Mouse (Mus musculus) thymus, adult 2 months (tissue): ENCODE results near the gene Actn1. TPM values are rescaled to one million over a fixed set of nuclear protein-coding genes. Genes with fewer than 3 reads are reported as not detected.
"Not testable (repeated sequence)": the region's sequence is repeated elsewhere in the genome, so short reads cannot be mapped to it uniquely, and the experiment has no call there.

ENCODE experiments used
- DNase-seq: peaks from one replicate; pipeline ENCODE4 v3.0.0; 2021
- H3K27ac ChIP-seq: fragments of 200-500 bp; 2 replicates; pipeline ENCODE4 v1.5.1; 2012; ENCODE audit warnings: low read length, control low read depth; ENCODE audit not compliant: control insufficient read depth, insufficient read depth
- H3K27me3 ChIP-seq: fragments of 200-500 bp; 2 replicates; pipeline ENCODE4 v1.6.1; 2012; ENCODE audit warnings: mild to moderate bottlenecking, low read length, moderate library complexity, mixed read lengths; ENCODE audit not compliant: control insufficient read depth, insufficient read depth
- H3K36me3 ChIP-seq: fragments of 200-500 bp; 2 replicates; pipeline ENCODE4 v1.6.1; 2012; ENCODE audit warnings: mild to moderate bottlenecking, low read length, moderate library complexity; ENCODE audit not compliant: control insufficient read depth, insufficient read depth
- H3K4me1 ChIP-seq: fragments of 200-500 bp; replicated peaks from 2 replicates; pipeline ENCODE4 v1.6.1; 2012; ENCODE audit warnings: low read length; ENCODE audit not compliant: control insufficient read depth, insufficient read depth
- H3K4me3 ChIP-seq: fragments of 200-500 bp; 2 replicates; pipeline ENCODE4 v1.5.1; 2012; ENCODE audit warnings: mild to moderate bottlenecking, low read length, control low read depth, moderate library complexity; ENCODE audit not compliant: control insufficient read depth, insufficient read depth
- CTCF ChIP-seq: fragments of 200-500 bp; IDR thresholded peaks from 2 replicates; pipeline ENCODE4 v1.5.1; 2012; ENCODE audit warnings: mild to moderate bottlenecking, control low read depth, low read length, moderate library complexity, borderline replicate concordance; ENCODE audit not compliant: control insufficient read depth, poor library complexity, insufficient read depth; ENCODE audit errors: extremely low read depth
- POLR2A ChIP-seq: fragments of 200-500 bp; IDR thresholded peaks from 2 replicates; pipeline ENCODE4 v1.6.1; 2012; ENCODE audit warnings: mild to moderate bottlenecking, low read length, control low read depth, moderate library complexity; ENCODE audit not compliant: control insufficient read depth, poor library complexity, insufficient read depth; ENCODE audit errors: extremely low read depth
- WGBS: fragments of 180-500 bp; shearing (Covaris S2); methylation state at CpG from one replicate; pipeline ENCODE4 v1.1.7; 2018; 5-methylcytosine and 5-hydroxymethylcytosine counted together
- polyA plus RNA-seq: library from polyadenylated mRNA; depleted of rRNA; stranded (reverse); fragments of >200 nt; gene quantifications from 2 replicates; pipeline ENCODE4 v1.2.3, GENCODE M21; 2012

Gene Actn1
- polyA plus RNA-seq, 1 experiment, result 153 TPM

- Histone ChIP-seq H3K4me1 (peaks cover 10% of the 10 kb centered on the region), H3K4me3 (no peak overlapping the region), H3K27me3 (no peaks in the 10 kb centered on the region), H3K27ac (no peak overlapping the region), H3K36me3 (no peaks in the 10 kb centered on the region)
- TF ChIP-seq CTCF, result no peak
- no peak for TF ChIP-seq POLR2A
- 96% methylated on average over 4 of the region's 4 CpGs for WGBS
- DNase-seq, result no peak
Observed at GRCm38 (mm10) chr12:80290483-80290882, 30.3 kb upstream of the Actn1 start.

GRCm38 (mm10) chr12:80289722-80290121 is 29.6 kb upstream of the Actn1 start:
- WGBS, result 24% methylated on average over 3 of the region's 3 CpGs

GRCm38 (mm10) chr12:80285890-80286289 is 25.7 kb upstream of the Actn1 start:
- no peak for DNase-seq
- Histone ChIP-seq H3K27ac (no peak overlapping the region), H3K4me3 (no peak overlapping the region), H3K4me1 (peaks cover 13% of the 10 kb centered on the region), H3K36me3 (no peaks in the 10 kb centered on the region), H3K27me3 (no peaks in the 10 kb centered on the region)
- 38% methylated on average over 5 of the region's 5 CpGs for WGBS
- TF ChIP-seq CTCF (no peak), POLR2A (no peak)

More at GRCm38 (mm10) chr12:80289722-80290121, 29.6 kb upstream of the Actn1 start:
- H3K4me1 ChIP-seq, result peaks cover 10% of the 10 kb centered on the region
- DNase-seq, result no peak
- H3K27ac ChIP-seq, result no peak overlapping the region
- no peak for TF ChIP-seq POLR2A
- TF ChIP-seq CTCF, result no peak
- H3K4me3 ChIP-seq, result no peak overlapping the region
- H3K27me3 ChIP-seq, result no peaks in the 10 kb centered on the region
- no peaks in the 10 kb centered on the region for H3K36me3 ChIP-seq

DNA sequence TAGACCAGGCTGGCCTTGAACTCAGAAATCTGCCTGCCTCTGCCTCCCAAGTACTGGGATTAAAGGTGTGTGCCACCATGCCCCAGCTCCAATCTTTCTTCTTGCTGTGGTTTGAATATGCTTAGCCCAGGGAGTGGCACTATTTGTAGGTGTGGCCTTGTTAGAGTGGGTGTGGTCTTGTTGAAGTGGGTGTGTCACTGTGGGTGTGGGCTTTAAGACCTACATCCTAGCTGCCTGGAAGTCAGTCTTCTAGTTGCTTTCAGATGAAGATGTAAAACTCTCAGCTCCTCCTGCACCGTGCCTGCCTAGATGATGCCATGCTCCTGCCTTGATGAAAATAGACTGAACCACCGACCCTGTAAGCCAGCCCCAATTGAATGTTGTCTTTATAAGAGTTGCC is 24.1 kb upstream of the Actn1 start:
- H3K27me3 ChIP-seq, H3K27ac ChIP-seq, DNase-seq, H3K36me3 ChIP-seq, H3K4me3 ChIP-seq: not testable (repeated sequence)
- 91% methylated on average over 2 of the region's 2 CpGs for WGBS
- peaks cover 12% of the 10 kb centered on the region for H3K4me1 ChIP-seq

DNA sequence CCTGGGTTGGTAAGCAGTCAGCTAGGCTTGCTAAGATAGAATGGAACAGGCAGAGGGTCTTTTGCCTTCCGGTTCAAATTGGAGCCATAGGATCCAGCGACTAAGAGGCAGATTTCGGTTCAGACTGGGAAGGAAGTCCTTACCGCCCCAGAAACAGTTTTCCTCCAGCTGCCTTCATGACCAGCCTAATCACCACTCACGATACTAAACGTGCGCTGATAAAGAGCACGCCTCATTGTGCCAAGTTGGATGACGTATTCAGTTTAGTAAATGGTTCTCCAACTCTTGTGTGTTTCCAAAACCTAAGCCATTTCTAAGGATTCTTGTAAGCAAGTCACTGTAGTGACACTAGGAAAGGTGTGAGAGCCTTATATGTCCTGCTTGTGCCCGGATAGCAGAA is 18.7 kb upstream of the Actn1 start:
- H3K27ac ChIP-seq, result no peak overlapping the region
- TF ChIP-seq CTCF, result no peak
- no peak for TF ChIP-seq POLR2A
- H3K27me3 ChIP-seq, result no peaks in the 10 kb centered on the region
- no peak for DNase-seq
- no peak overlapping the region for H3K4me3 ChIP-seq
- peaks cover 25% of the 10 kb centered on the region for H3K4me1 ChIP-seq
- H3K36me3 ChIP-seq, result no peaks in the 10 kb centered on the region
- WGBS, result 94% methylated on average over 10 of the region's 10 CpGs

- no peak overlapping the region for H3K27ac ChIP-seq
- no peaks in the 10 kb centered on the region for H3K27me3 ChIP-seq
- 88% methylated on average over 8 of the region's 8 CpGs for WGBS
- TF ChIP-seq CTCF (no peak), POLR2A (no peak)
- H3K4me3 ChIP-seq, result no peak overlapping the region
- DNase-seq, result no peak
- H3K4me1 ChIP-seq, result peaks cover 33% of the 10 kb centered on the region
- no peaks in the 10 kb centered on the region for H3K36me3 ChIP-seq
Observed at GRCm38 (mm10) chr12:80277428-80277827, 17.3 kb upstream of the Actn1 start.

- TF ChIP-seq CTCF, result no peak
- TF ChIP-seq POLR2A, result no peak
- Histone ChIP-seq H3K27ac (no peak overlapping the region), H3K36me3 (no peaks in the 10 kb centered on the region), H3K4me1 (peaks cover 41% of the 10 kb centered on the region), H3K27me3 (no peaks in the 10 kb centered on the region), H3K4me3 (no peak overlapping the region)
- no peak for DNase-seq
- WGBS, result 80% methylated on average over 5 of the region's 5 CpGs
Observed at GRCm38 (mm10) chr12:80275187-80275820, 15.1 kb upstream of the Actn1 start.
